Mouse (Mus musculus) splenic B cell, adult 2 months (primary cell): Measurements from ENCODE around the gene Irf2bp2.

Experiments used
- DNase-seq: peaks from one replicate; pipeline ENCODE4 v3.0.0-alpha.2; 2011; ENCODE audit warnings: low read depth, low spot score
- H3K27me3 ChIP-seq: 2 replicates; pipeline ENCODE4 v1.6.1; 2012; ENCODE audit warnings: mild to moderate bottlenecking, low read length, moderate library complexity, mixed read lengths; ENCODE audit not compliant: control insufficient read depth, poor library complexity, insufficient read depth, severe bottlenecking
- H3K36me3 ChIP-seq: 2 replicates; pipeline ENCODE4 v1.6.1; 2012; ENCODE audit warnings: mild to moderate bottlenecking, low read length, moderate library complexity, mixed read lengths; ENCODE audit not compliant: control insufficient read depth, poor library complexity, insufficient read depth, severe bottlenecking

Gene Irf2bp2

GRCm38 (mm10) chr8:126554741-126555140, 39.0 kb downstream of the Irf2bp2 start:
- DNase-seq, result no peak
- Histone ChIP-seq H3K27me3 (0 out of 2 replicates have a peak, but pooled peaks cover 2% of the 10 kb centered on the region), H3K36me3 (no peaks in the 10 kb centered on the region)

GRCm38 (mm10) chr8:126551871-126552270, 41.9 kb downstream of the Irf2bp2 start:
- Histone ChIP-seq H3K36me3 (no peaks in the 10 kb centered on the region), H3K27me3 (no peaks in the 10 kb centered on the region)
- no peak for DNase-seq

GRCm38 (mm10) chr8:126550944-126551357, 42.8 kb downstream of the Irf2bp2 start:
- DNase-seq, result no peak
- no peaks in the 10 kb centered on the region for H3K27me3 ChIP-seq
- no peaks in the 10 kb centered on the region for H3K36me3 ChIP-seq

DNA sequence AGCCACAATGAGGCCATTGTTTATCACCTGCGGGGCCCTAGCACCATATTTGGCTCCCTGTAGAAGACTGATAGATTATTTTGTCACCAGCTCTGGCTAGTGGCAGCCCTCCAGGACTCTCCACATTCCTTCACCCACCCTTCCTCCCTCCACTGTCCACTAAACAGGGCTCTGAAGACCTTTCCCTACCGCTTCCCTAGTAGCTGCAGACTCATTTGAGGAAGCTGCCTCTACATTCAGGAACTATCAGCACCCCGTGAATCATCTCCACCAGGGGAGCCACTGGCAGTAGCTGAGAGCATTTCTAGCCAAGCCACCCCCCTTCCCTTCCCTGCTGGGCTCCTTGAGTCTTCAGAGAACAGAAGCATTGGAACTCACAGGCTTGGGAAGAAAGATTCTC, 45.9 kb downstream of the Irf2bp2 start:
- no peak for DNase-seq
- H3K36me3 ChIP-seq, result no peaks in the 10 kb centered on the region
- no peaks in the 10 kb centered on the region for H3K27me3 ChIP-seq

- H3K36me3 ChIP-seq, result no peaks in the 10 kb centered on the region
Measured at GRCm38 (mm10) chr8:126547361-126547760, 46.4 kb downstream of the Irf2bp2 start.

DNA sequence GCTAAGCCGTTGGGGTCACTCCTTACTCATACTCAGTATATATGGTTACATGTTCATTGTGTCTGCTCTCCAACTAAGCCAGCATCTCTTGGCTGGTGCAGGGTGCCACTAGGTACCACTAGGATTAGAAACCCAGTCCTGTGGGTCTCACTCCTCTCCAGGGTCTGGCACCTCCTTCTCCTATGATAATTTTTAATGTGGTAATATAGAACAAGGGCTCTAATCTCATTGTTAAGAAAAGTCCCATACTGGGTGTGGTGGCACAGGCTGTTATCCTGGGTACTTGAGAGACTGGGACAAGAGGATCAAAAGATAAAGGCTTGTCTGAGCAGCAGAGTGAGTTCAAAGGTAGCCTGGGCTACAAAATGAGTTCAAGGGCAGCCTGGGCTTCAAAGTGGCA, 47.3 kb downstream of the Irf2bp2 start:
- DNase-seq, result no peak
- Histone ChIP-seq H3K36me3 (no peaks in the 10 kb centered on the region), H3K27me3 (no peaks in the 10 kb centered on the region)

More at GRCm38 (mm10) chr8:126547361-126547760, 46.4 kb downstream of the Irf2bp2 start:
- DNase-seq, result no peak
- no peaks in the 10 kb centered on the region for H3K27me3 ChIP-seq

GRCm38 (mm10) chr8:126543407-126543806, 50.4 kb downstream of the Irf2bp2 start:
- Histone ChIP-seq H3K27me3 (no peaks in the 10 kb centered on the region), H3K36me3 (no peaks in the 10 kb centered on the region)
- no peak for DNase-seq

DNA sequence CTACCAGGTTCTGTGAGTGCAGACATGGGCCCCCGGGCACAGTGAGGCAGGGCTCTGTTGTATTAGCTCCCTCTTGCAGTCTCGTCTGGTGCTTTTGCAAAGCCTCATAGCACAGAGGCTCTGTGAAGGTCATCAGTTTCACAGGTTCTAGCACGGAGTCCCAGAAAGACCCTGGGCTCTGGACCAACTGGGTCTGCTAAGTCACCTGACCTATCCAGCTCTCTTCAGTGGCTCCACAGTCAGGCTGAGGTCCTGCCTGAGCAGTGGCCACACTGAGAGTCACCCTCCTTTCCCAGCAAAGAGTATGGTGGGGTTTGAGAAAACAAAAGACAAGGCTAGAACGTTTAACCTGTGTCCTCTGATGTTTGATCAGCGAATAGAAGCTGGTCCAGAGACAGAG, 51.0 kb downstream of the Irf2bp2 start:
- Histone ChIP-seq H3K36me3 (no peaks in the 10 kb centered on the region), H3K27me3 (no peaks in the 10 kb centered on the region)
- DNase-seq, result no peak

GRCm38 (mm10) chr8:126542090-126542689, 51.6 kb downstream of the Irf2bp2 start:
- H3K36me3 ChIP-seq, result no peaks in the 10 kb centered on the region
- H3K27me3 ChIP-seq, result no peaks in the 10 kb centered on the region
- no peak for DNase-seq

DNA sequence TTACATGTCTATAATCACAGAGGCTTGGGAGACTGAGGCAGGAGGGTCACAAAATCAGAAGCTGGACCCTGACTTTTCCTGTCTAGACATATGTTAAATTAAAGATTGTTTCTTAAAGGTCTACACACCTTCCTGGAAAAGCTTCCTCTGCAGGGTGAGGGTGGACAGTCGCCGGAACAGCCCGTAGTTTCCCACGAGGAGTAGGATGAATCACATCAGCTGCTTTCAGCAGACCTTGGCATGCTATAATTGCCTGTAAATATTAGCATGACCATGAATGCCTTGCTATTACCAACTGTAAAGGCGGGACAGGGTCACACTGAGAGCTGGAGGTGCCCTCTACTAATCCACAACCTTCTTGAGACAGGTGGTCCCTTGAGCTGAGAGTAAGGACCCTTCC, 53.5 kb downstream of the Irf2bp2 start:
- no peak for DNase-seq
- Histone ChIP-seq H3K27me3 (no peaks in the 10 kb centered on the region), H3K36me3 (no peaks in the 10 kb centered on the region)

- Histone ChIP-seq H3K27me3 (no peaks in the 10 kb centered on the region), H3K36me3 (no peaks in the 10 kb centered on the region)
- DNase-seq, result no peak
Measured at GRCm38 (mm10) chr8:126539355-126540093, 54.3 kb downstream of the Irf2bp2 start.

DNA sequence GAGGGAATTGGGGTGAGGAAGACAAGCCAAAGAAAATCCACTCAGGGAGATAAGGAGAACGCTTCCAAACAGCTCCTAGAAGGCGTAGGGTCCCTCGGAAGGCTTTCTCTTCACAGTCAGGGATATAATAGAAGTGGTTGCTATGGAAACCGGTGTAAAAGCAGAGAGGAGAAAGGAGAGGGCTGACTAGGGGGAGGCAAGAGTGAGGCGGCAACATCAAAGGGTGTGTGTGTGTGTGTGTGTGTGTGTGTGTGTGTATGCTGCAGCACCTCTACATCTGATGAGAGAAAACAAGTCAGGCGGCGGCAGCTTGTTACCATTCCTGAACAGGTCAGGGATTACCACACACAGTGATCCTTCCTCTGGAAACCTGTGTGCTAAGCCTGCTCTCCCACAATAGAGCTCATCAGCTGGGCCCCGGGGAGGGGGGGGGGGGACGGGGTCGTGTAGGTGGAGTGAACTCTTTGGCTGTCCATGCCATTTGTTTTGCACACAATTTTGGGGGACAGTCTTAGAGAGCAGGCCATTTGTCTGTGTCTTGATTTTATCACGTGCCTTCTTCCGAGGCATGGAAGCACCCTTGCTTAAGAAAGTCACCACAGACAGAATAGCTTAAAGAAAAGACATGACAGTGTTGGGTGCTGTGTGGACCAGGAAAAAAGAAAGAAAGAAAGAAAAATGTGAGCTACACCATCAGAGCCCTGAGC, 55.0 kb downstream of the Irf2bp2 start:
- Histone ChIP-seq H3K36me3 (no peaks in the 10 kb centered on the region), H3K27me3 (no peaks in the 10 kb centered on the region)
- DNase-seq, result no peak
